Mouse (Mus musculus): ENCODE results near the gene Fis1. TPM values are rescaled to one million over a fixed set of nuclear protein-coding genes. Genes with fewer than 3 reads are reported as not detected.

Fis1 gene
- polyA plus RNA-seq (2012; fragmentation: generic; extraction: Trizol), result 100 to 1,000 TPM; 331 to 358 TPM

DNA sequence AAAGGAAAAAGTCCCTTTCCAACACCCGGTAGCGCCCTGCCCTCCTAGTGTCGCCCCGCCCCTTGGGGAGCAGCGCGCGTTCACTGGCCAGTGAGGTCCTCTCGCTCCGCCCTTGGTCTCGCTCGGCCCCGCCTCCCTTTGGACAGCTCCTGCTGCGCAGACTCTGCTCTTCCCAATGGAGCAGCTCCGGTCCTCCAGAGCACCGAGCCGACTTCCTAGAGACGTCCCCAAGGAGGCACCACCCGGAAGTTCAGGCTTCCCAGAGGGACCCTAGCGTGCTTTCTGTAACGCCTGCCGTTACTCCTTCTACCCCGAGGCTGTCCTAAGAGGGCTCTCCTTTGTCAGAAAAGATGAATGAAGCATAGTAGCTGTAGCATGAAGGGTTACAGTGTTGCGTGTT, at the start of gene Fis1:
TSS of gene Fis1 (plus strand) at position 261 of the 400 bp plus-strand sequence.

GRCm38 (mm10) chr5:136907991-136908857, 44.9 kb upstream of the Fis1 start, which contains the start of gene Ift22:
Gene Ift22 (plus strand): TSS chr5:136908150.

GRCm38 (mm10) chr5:136966331-136966730, 13.3 kb downstream of the Fis1 start, which contains the start of gene Cldn15:
Gene Cldn15 (plus strand): TSS chr5:136966616.

GRCm38 (mm10) chr5:136986695-136987137, 33.6 kb downstream of the Fis1 start, which contains the start of gene Plod3:
Gene Plod3 (plus strand): TSS chr5:136987019.

GRCm38 (mm10) chr5:136987934-136988271, 34.8 kb downstream of the Fis1 start, which contains the start of gene Znhit1:
Gene Znhit1 (minus strand): TSS chr5:136988021.

Other genes starting within 250 kb of the Fis1 start
- gene Col26a1, start 70.1 kb upstream of the Fis1 start, polyA plus RNA-seq (2012; fragmentation: generic; extraction: Trizol), result under 1 TPM in 1 of 2 experiments, not detected in 1; 0.71 TPM
- 10 to 100 TPM; 62.7 to 70.5 TPM for gene Ift22, start 45.1 kb upstream of the Fis1 start, polyA plus RNA-seq (2012; fragmentation: generic; extraction: Trizol)
- gene Cldn15, start 13.3 kb downstream of the Fis1 start, polyA plus RNA-seq (2012; fragmentation: generic; extraction: Trizol), result under 1 TPM; 0.13 to 0.53 TPM
- gene Plod3, start 33.7 kb downstream of the Fis1 start, polyA plus RNA-seq (2012; fragmentation: generic; extraction: Trizol), result 100 to 1,000 TPM in 1 of 2 experiments, 10 to 100 TPM in 1; 67.6 to 114 TPM
- gene Znhit1, start 34.7 kb downstream of the Fis1 start, polyA plus RNA-seq (2012; fragmentation: generic; extraction: Trizol), result 100 to 1,000 TPM; 105 to 169 TPM
- gene Vgf, start 73.1 kb downstream of the Fis1 start, polyA plus RNA-seq (2012; fragmentation: generic; extraction: Trizol), result under 1 TPM; 0.06 to 0.27 TPM
- 100 to 1,000 TPM; 195 to 337 TPM for gene Ap1s1, start 92.9 kb downstream of the Fis1 start, polyA plus RNA-seq (2012; fragmentation: generic; extraction: Trizol)
- 1 to 10 TPM; 2.4 to 9.3 TPM for gene Serpine1, start 119.0 kb downstream of the Fis1 start, polyA plus RNA-seq (2012; fragmentation: generic; extraction: Trizol)
- gene Trim56, start 162.9 kb downstream of the Fis1 start, polyA plus RNA-seq (2012; fragmentation: generic; extraction: Trizol), result 1 to 10 TPM in 1 of 2 experiments, under 1 TPM in 1; 0.49 to 8.3 TPM
- not detected for gene Muc3, start 196.0 kb downstream of the Fis1 start, polyA plus RNA-seq (2012; fragmentation: generic; extraction: Trizol)

Measured in C3H10T1/2 (cell line).